Comparison of ENCODE assay signal across 7 mouse cellular contexts in genomic region chr2:59286247-59286646, GRCm38 (mm10).
DNase-seq lines count a peak whose midpoint lies in the region.

No protein-coding gene starts in this region.

- intact Hi-C loops in heart, postnatal 25 days (cut with DNase I): loop anchor here (5.0 kb wide), 1 partner anchor 124 kb away; the partner anchor contains the start of genes Ccdc148 and Pkp4
- intact Hi-C loops in left cerebral cortex, postnatal 14 days (cut with DNase I): no loop called here

- peak; percentile 82 for DNase-seq in NIH3T3 (ENCODE audit: low read depth)
- DNase-seq in adrenal gland, postnatal 25 days: peak; percentile 50
- peak; percentile 37 to 54 for DNase-seq in frontal cortex, postnatal 25 days (ENCODE audit: low spot score in 2 of 2)
- peak; percentile 77 for DNase-seq in heart, postnatal 25 days (ENCODE audit: low spot score)
- peak; percentile 71 to 76 for DNase-seq in left cerebral cortex, postnatal 14 days (ENCODE audit: low spot score in 2 of 2)
- peak; percentile 70 for DNase-seq in right cerebral cortex, postnatal 25 days
- no peak for DNase-seq in thymus, postnatal 14 days
